Mouse (Mus musculus) cortical plate, adult 2 months (tissue): ENCODE data around the gene Irf2.

Experiments
- CTCF ChIP-seq: fragments of 200-500 bp; IDR thresholded peaks from 2 replicates; pipeline ENCODE4 v1.5.1; 2011; ENCODE audit warnings: mild to moderate bottlenecking, control low read depth, low read length; ENCODE audit not compliant: insufficient read depth; ENCODE audit errors: extremely low read depth
- POLR2A ChIP-seq: fragments of 200-500 bp; IDR thresholded peaks from 2 replicates; pipeline ENCODE4 v1.6.1; 2011; ENCODE audit warnings: mild to moderate bottlenecking, low read length, control low read depth; ENCODE audit not compliant: insufficient read depth; ENCODE audit errors: extremely low read depth

DNA sequence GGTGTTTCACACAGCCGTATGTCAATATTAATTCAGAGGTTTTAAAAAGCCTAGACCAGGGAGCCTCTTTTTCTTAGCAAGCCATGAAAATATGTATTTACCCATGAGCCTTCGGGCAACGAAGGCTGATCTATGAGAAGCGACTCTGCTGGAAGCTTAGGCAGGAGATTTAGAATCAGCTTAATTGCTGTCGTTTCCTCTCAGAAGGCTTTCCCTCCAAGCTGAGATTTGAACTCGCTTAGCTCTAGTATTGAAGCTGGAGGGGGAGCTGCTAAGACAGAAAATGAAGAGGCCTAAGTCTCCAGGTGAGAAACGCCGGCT, 120.3 kb downstream of the Irf2 start:
- no peak for TF ChIP-seq CTCF
- no peak for TF ChIP-seq POLR2A
